Mouse (Mus musculus) myocyte (in vitro differentiated cells): Measurements from ENCODE around the gene Gm9964.

ENCODE experiments used
- CEBPB ChIP-seq: IDR thresholded peaks from 2 replicates; pipeline ENCODE4 v1.6.1; 2011; ENCODE audit warnings: mild to moderate bottlenecking, moderate library complexity; ENCODE audit not compliant: poor library complexity, insufficient read depth, severe bottlenecking
- E2F4 ChIP-seq: IDR thresholded peaks from one replicate; pipeline ENCODE4 v1.6.1; 2011; ENCODE audit warnings: mild to moderate bottlenecking, control low read depth, moderate library complexity; ENCODE audit not compliant: insufficient read depth
- MAX ChIP-seq: IDR thresholded peaks from one replicate; pipeline ENCODE4 v1.6.1; 2011; ENCODE audit warnings: low read depth, mild to moderate bottlenecking, control low read depth
- MYOD1 ChIP-seq, 3 experiments: IDR thresholded peaks; one replicate each; pipeline ENCODE4 v1.6.1; 2011; ENCODE audit warnings: control low read depth in 2 of 3, low read depth in 2 of 3, mild to moderate bottlenecking in 2 of 3, moderate library complexity in 1 of 3; ENCODE audit not compliant: insufficient read length in 2 of 3, control insufficient read depth in 1 of 3
- MYOG ChIP-seq, 3 experiments: IDR thresholded peaks; one replicate each; pipeline ENCODE4 v1.6.1; 2011; ENCODE audit warnings: control low read depth in 2 of 3, low read depth in 2 of 3, mild to moderate bottlenecking in 2 of 3; ENCODE audit not compliant: insufficient read length in 2 of 3, control insufficient read depth in 1 of 3, insufficient read depth in 1 of 3
- POLR2A ChIP-seq: IDR thresholded peaks from one replicate; pipeline ENCODE4 v1.6.1; 2011; ENCODE audit warnings: low read depth, mild to moderate bottlenecking, control low read depth, moderate library complexity; ENCODE audit not compliant: insufficient read length
- POLR2AphosphoS2 ChIP-seq: IDR thresholded peaks from one replicate; pipeline ENCODE4 v1.6.1; 2011; ENCODE audit warnings: low read depth, control low read depth; ENCODE audit not compliant: insufficient read length
- REST ChIP-seq: IDR thresholded peaks from one replicate; pipeline ENCODE4 v1.6.1; 2011; ENCODE audit warnings: mild to moderate bottlenecking, control low read depth, moderate library complexity; ENCODE audit not compliant: insufficient read depth, insufficient read length
- SRF ChIP-seq: IDR thresholded peaks from one replicate; pipeline ENCODE4 v1.6.1; 2011; ENCODE audit warnings: low read depth; ENCODE audit not compliant: control insufficient read depth, insufficient read length
- TCF12 ChIP-seq: IDR thresholded peaks from one replicate; pipeline ENCODE4 v1.6.1; 2011; ENCODE audit warnings: mild to moderate bottlenecking, control low read depth; ENCODE audit not compliant: poor library complexity, insufficient read depth, severe bottlenecking
- TCF3 ChIP-seq: IDR thresholded peaks from one replicate; pipeline ENCODE4 v1.6.1; 2011; ENCODE audit warnings: low read depth, control low read depth; ENCODE audit not compliant: insufficient read length
- USF1 ChIP-seq: IDR thresholded peaks from one replicate; pipeline ENCODE4 v1.6.1; 2011; ENCODE audit warnings: low read depth, mild to moderate bottlenecking, control low read depth, moderate library complexity

DNA sequence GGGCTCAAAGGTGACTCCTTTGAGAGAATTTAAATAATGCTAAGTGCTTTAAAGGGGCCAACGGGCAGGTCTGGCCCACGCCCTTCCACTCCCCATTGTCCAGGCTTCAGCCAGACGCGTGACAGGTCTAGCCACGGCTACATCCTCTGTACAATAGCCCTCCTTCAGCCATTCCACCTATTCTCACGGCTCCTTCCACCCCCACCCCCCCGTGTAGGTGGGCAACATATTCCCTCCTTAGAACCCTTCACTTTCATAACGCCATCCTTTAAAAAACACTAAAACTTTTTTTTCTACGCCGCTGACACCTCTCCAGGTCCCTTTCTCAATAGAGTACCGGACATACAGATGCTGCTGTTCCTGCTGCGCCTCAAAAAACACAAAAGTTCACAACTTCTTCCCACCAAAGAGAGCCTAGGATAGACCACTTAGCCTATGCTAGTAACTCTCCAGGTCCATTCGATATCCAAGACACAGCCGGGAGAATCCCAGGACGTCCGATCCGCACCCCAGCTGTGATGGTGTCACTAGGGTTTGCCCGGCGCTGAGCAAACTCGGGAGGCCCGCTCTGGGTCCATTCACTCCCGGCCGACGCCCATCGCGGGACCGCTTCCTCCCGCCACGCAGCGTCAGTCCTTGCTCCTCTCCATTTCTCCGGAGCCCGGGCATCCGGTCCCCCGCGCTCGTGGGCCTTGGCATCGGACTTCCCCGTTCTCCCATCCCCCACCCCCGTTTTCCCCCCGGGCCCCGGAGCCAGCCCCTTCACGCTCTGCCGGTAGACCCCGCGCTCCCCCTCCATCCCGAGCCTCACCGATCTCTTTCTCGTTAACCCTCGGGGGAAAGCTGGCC lies 42.9 kb downstream of the Gm9964 start:
- no peak for TF ChIP-seq MYOD1 (IDR thresholded peaks at IDR 0.05; ENCODE audit: control insufficient read depth in 1 of 3, insufficient read length in 2 of 3, low read depth in 2 of 3)
- no peak for TF ChIP-seq MAX
- peak; percentile 26 for TF ChIP-seq POLR2A
- TF ChIP-seq POLR2AphosphoS2 = no peak
- no peak for TF ChIP-seq CEBPB
- no peak for TF ChIP-seq E2F4
- no peak for TF ChIP-seq USF1
- no peak for TF ChIP-seq REST
- TF ChIP-seq TCF3 = no peak
- no peak for TF ChIP-seq MYOG (IDR thresholded peaks at IDR 0.05; ENCODE audit: control insufficient read depth in 1 of 3, insufficient read depth in 1 of 3, insufficient read length in 2 of 3, low read depth in 2 of 3)
- no peak for TF ChIP-seq TCF12
- no peak for TF ChIP-seq SRF
